28 mouse cellular contexts compared by ENCODE assay signal in genomic region chr7:28641546-28641945, GRCm38 (mm10). TPM values are rescaled to one million over a fixed set of nuclear protein-coding genes. Genes with fewer than 3 reads are reported as not detected.
DNase-seq lines count a peak whose midpoint lies in the region; ATAC-seq and TF ChIP-seq lines count a peak whose summit lies in the region.
"Had no signal": no experiment of that assay in that cellular context is flagged by ENCODE, and none has a peak within 500 bp of the region (broad histone marks: within the 10 kb centered on the region; RNA-seq: fewer than 3 reads in every experiment).

No protein-coding gene starts in this region.

- H3K4me2 ChIP-seq in lung, embryonic 14.5 days = no peak overlapping the region
- H3K4me2 ChIP-seq: embryonic facial prominence, embryonic 12.5 days; forebrain, embryonic 13.5 days; forebrain, embryonic 15.5 days had no signal

- TF ChIP-seq POLR2A in lung, adult 2 months (IDR thresholded peaks at IDR 0.05; ENCODE audit: borderline replicate concordance, extremely low read depth, low read depth, low read length) = no peak

- no peaks in the 10 kb centered on the region for H3K36me3 ChIP-seq in lung, embryonic 14.5 days (ENCODE audit: insufficient read depth)
- H3K36me3 ChIP-seq: embryonic facial prominence, embryonic 10.5 days; embryonic facial prominence, embryonic 12.5 days; forebrain, embryonic 15.5 days; G1E had no signal

- WGBS in lung, embryonic 14.5 days = 16% methylated on average over 8 of the region's 8 CpGs
- 41% methylated on average over 8 of the region's 8 CpGs for WGBS in lung, adult 2 months

- ATAC-seq in lung, embryonic 14.5 days (ENCODE audit: insufficient read depth) = no peak
- ATAC-seq: activated CD4-positive, CD25-positive, alpha-beta regulatory T cell, adult 4 months; CD4-positive, CD25-positive, alpha-beta regulatory T cell, adult 4 months; forebrain, embryonic 13.5 days; forebrain, embryonic 15.5 days; Patski had no signal

- DNase-seq in lung, embryonic 14.5 days = peak; percentile 51
- no peak for DNase-seq in lung, adult 2 months
- peak; percentile 61 for DNase-seq in lung, postnatal 10 days
- peak; percentile 26 for DNase-seq in lung, postnatal 25 days (ENCODE audit: low spot score)
- peak; percentile 28 to 43 for DNase-seq in lung, postnatal 4 days
- no peak for DNase-seq in spleen, adult 18-20 months
- no peak for DNase-seq in spleen, adult 12 weeks (ENCODE audit: low spot score)
- no peak for DNase-seq in left cerebral cortex, adult 2 months (ENCODE audit: extremely low spot score in 1 of 2, low spot score in 2 of 2)
- DNase-seq: adrenal gland, postnatal 10 days; adrenal gland, postnatal 25 days; B cell, adult 2 months; cerebellum, adult 11 months; cerebellum, adult 18-20 months; cerebellum, adult 8-10 months; cerebellum, adult 9-11 months; cerebellum, postnatal 14 days had no signal

- H3K9me3 ChIP-seq in lung, embryonic 14.5 days (ENCODE audit: low read depth, low read length) = no peaks in the 10 kb centered on the region
- H3K9me3 ChIP-seq: embryonic facial prominence, embryonic 10.5 days; embryonic facial prominence, embryonic 12.5 days; forebrain, embryonic 13.5 days; forebrain, embryonic 15.5 days; G1E had no signal

- no peak overlapping the region for H3K27ac ChIP-seq in lung, embryonic 14.5 days (ENCODE audit: low read depth)
- no peak overlapping the region for H3K27ac ChIP-seq in left cerebral cortex, adult 2 months
- H3K27ac ChIP-seq: embryonic facial prominence, embryonic 10.5 days; embryonic facial prominence, embryonic 12.5 days; forebrain, embryonic 13.5 days; forebrain, embryonic 15.5 days had no signal

- no peaks in the 10 kb centered on the region for H3K4me1 ChIP-seq in lung, embryonic 14.5 days (ENCODE audit: insufficient read depth)
- no peaks in the 10 kb centered on the region for H3K4me1 ChIP-seq in lung, adult 2 months (ENCODE audit: control insufficient read depth, insufficient read depth, low read length)
- H3K4me1 ChIP-seq: embryonic facial prominence, embryonic 12.5 days; forebrain, embryonic 15.5 days had no signal

- intact Hi-C loops in left cerebral cortex, adult 2 months (cut with DNase I) = no loop called here

- H3K27me3 ChIP-seq in lung, embryonic 14.5 days (ENCODE audit: insufficient read depth, low read length) = no peaks in the 10 kb centered on the region
- H3K27me3 ChIP-seq: CH12.LX; embryonic facial prominence, embryonic 12.5 days; forebrain, embryonic 13.5 days; forebrain, embryonic 15.5 days had no signal

- TF ChIP-seq CTCF in lung, embryonic 14.5 days (IDR thresholded peaks at IDR 0.05; ENCODE audit: low read depth) = no peak
- no peak for TF ChIP-seq CTCF in lung, adult 2 months (IDR thresholded peaks at IDR 0.05; ENCODE audit: insufficient read depth, low read length)
- TF ChIP-seq CTCF in left cerebral cortex, adult 2 months (IDR thresholded peaks at IDR 0.05) = no peak

- no peak overlapping the region for H3K4me3 ChIP-seq in lung, embryonic 14.5 days (ENCODE audit: low read depth, low read length)
- no peak overlapping the region for H3K4me3 ChIP-seq in lung, adult 2 months (replicated peaks; ENCODE audit: extremely low read depth, low read depth, low read length)
- no peak overlapping the region for H3K4me3 ChIP-seq in left cerebral cortex, adult 2 months
- H3K4me3 ChIP-seq: embryonic facial prominence, embryonic 10.5 days; embryonic facial prominence, embryonic 12.5 days; forebrain, embryonic 13.5 days; forebrain, embryonic 15.5 days had no signal

- H3K9ac ChIP-seq in lung, embryonic 14.5 days = no peak overlapping the region
- H3K9ac ChIP-seq: embryonic facial prominence, embryonic 12.5 days; forebrain, embryonic 13.5 days; forebrain, embryonic 15.5 days had no signal

RNA-seq across cellular contexts. Expression of gene Acp7, which starts 10.4 kb away (rescaled TPM):
- polyA plus RNA-seq in lung, embryonic 14.5 days (2014; fragmentation: Nextera tagmentation; extraction: Ambion mirVana) = not detected in 2 replicates
- polyA plus RNA-seq in lung, adult 2 months (2012; rRNA removed) = 0.41 and 16.5 TPM in 2 replicates
- total RNA-seq in left cerebral cortex, adult 2 months (2021) = 1 to 10 TPM; 1.4 to 2.5 TPM
- total RNA-seq: adrenal gland, adult 18-20 months; adrenal gland, postnatal 10 days; adrenal gland, postnatal 25 days; adrenal gland, postnatal 4 days; CH12.LX had no signal
- polyA plus RNA-seq: activated CD4-positive, CD25-positive, alpha-beta regulatory T cell, adult 4 months; CD4-positive, CD25-positive, alpha-beta regulatory T cell, adult 4 months; embryonic facial prominence, embryonic 10.5 days; forebrain, embryonic 11.5 days; forebrain, embryonic 13.5 days; forebrain, embryonic 15.5 days; G1E; Patski had no signal

RNA-seq across cellular contexts. Expression of gene Pak4, which starts 43.6 kb away (rescaled TPM):
- 46.2 and 52.5 TPM in 2 replicates for polyA plus RNA-seq in lung, embryonic 14.5 days (2014; fragmentation: Nextera tagmentation; extraction: Ambion mirVana)
- 66.7 and 76.0 TPM in 2 replicates for polyA plus RNA-seq in lung, adult 2 months (2012; rRNA removed)
- total RNA-seq in left cerebral cortex, adult 2 months (2021) = 1 to 10 TPM; 8.2 to 9.8 TPM

RNA-seq across cellular contexts. Expression of gene Samd4b, which starts 43.6 kb away (rescaled TPM):
- 27.9 and 34.0 TPM in 2 replicates for polyA plus RNA-seq in lung, embryonic 14.5 days (2014; fragmentation: Nextera tagmentation; extraction: Ambion mirVana)
- polyA plus RNA-seq in lung, adult 2 months (2012; rRNA removed) = 93.9 and 112 TPM in 2 replicates
- total RNA-seq in left cerebral cortex, adult 2 months (2021) = 10 to 100 TPM; 74.9 to 78.9 TPM

RNA-seq across cellular contexts. Expression of gene Fbxo27, which starts 51.1 kb away (rescaled TPM):
- 6.8 and 6.9 TPM in 2 replicates for polyA plus RNA-seq in lung, embryonic 14.5 days (2014; fragmentation: Nextera tagmentation; extraction: Ambion mirVana)
- 3.7 and 3.8 TPM in 2 replicates for polyA plus RNA-seq in lung, adult 2 months (2012; rRNA removed)
- total RNA-seq in left cerebral cortex, adult 2 months (2021) = 10 to 100 TPM; 24.6 to 26.2 TPM
- total RNA-seq: CH12.LX, G1E had no signal
- polyA plus RNA-seq: G1E, Patski had no signal

Comparison
In these comparisons a context has a peak if more than half of its experiments do, and no peak if none do; other contexts are left out.
1. DNase-seq: peak in lung, embryonic 14.5 days (single experiment), lung, postnatal 10 days (single experiment), lung, postnatal 25 days (single experiment) and lung, postnatal 4 days (2 of 2); none in lung, adult 2 months (single experiment), spleen, adult 18-20 months (0 of 2), spleen, adult 12 weeks (single experiment) and left cerebral cortex, adult 2 months (0 of 2).